Mouse (Mus musculus) kidney, adult 2 months (tissue): ENCODE data around the gene Abraxas2.

Experiments
- CTCF ChIP-seq: fragments of 200-500 bp; conservative IDR thresholded peaks from 2 replicates; pipeline ENCODE4 v1.5.1; 2011; ENCODE audit warnings: low read depth, mild to moderate bottlenecking, control low read depth, low read length, moderate library complexity, mixed read lengths; ENCODE audit not compliant: insufficient read depth, insufficient read length
- POLR2A ChIP-seq: fragments of 200-500 bp; IDR thresholded peaks from one replicate; pipeline ENCODE4 v1.6.1; 2011; ENCODE audit warnings: low read depth, low read length, control low read depth

DNA sequence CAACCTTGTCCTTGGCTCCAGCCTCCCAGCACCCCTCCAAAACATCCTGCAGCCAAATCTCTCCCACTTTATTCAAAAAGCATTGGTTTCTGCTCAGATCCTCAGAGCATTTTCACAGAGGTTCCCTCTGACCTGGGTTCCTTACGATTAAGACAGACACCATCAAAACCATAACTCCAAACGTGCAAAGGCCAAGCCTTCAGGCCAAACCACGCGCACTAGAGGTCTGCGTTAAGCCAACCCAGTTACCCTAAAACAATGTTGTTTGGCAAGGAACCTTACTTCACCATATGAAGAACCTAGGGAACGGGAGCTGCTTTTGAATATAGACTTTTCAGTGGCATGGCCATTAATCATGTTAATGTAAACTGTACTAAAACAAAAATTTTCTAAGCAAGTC, 49.3 kb upstream of the Abraxas2 start:
- TF ChIP-seq CTCF (no peak), POLR2A (no peak)
